Mouse (Mus musculus) MEL (cell line): ENCODE results near the gene Ehbp1l1.

ENCODE experiments used
- CTCF ChIP-seq, 3 experiments: IDR thresholded peaks in 2 of 3; conservative IDR thresholded peaks in 1 of 3; 2 replicates each; pipeline ENCODE4 v1.5.1; 2011 to 2012; ENCODE audit warnings: low read length in 3 of 3, low read depth in 2 of 3, mild to moderate bottlenecking in 2 of 3, improper control_type of control experiment in 1 of 3, inconsistent platforms in 1 of 3, mixed read lengths in 1 of 3, moderate library complexity in 1 of 3; ENCODE audit not compliant: control insufficient read depth in 1 of 3, insufficient read depth in 1 of 3, poor library complexity in 1 of 3, severe bottlenecking in 1 of 3
- EP300 ChIP-seq, 2 experiments: IDR thresholded peaks; 2 replicates each; pipeline ENCODE4 v1.6.1; 2011; ENCODE audit warnings: improper control_type of control experiment in 2 of 2, low read length in 2 of 2, low read depth in 1 of 2, mild to moderate bottlenecking in 1 of 2
- GATA1 ChIP-seq: IDR thresholded peaks from 2 replicates; pipeline ENCODE4 v1.6.1; 2011; ENCODE audit warnings: low read depth, low read length, improper control_type of control experiment
- JUND ChIP-seq: IDR thresholded peaks from 2 replicates; pipeline ENCODE4 v1.6.1; 2011; ENCODE audit warnings: low read depth, mild to moderate bottlenecking, improper control_type of control experiment, low read length
- MAZ ChIP-seq: IDR thresholded peaks from 2 replicates; pipeline ENCODE4 v1.6.1; 2012; ENCODE audit warnings: low read depth, mild to moderate bottlenecking, inconsistent platforms, low read length, improper control_type of control experiment
- MXI1 ChIP-seq: IDR thresholded peaks from 2 replicates; pipeline ENCODE4 v1.6.1; 2011; ENCODE audit warnings: mild to moderate bottlenecking, low read depth, low read length, improper control_type of control experiment
- POLR2A ChIP-seq, 2 experiments: IDR thresholded peaks; 2 replicates each; pipeline ENCODE4 v1.6.1; 2011 to 2012; ENCODE audit warnings: low read length in 2 of 2, mild to moderate bottlenecking in 2 of 2, control low read depth in 1 of 2, improper control_type of control experiment in 1 of 2, low read depth in 1 of 2, moderate library complexity in 1 of 2; ENCODE audit not compliant: control insufficient read depth in 1 of 2, insufficient read depth in 1 of 2, poor library complexity in 1 of 2
- POLR2AphosphoS5 ChIP-seq: IDR thresholded peaks from 2 replicates; pipeline ENCODE4 v1.6.1; 2012; ENCODE audit warnings: low read depth, borderline replicate concordance, mild to moderate bottlenecking, inconsistent platforms, low read length, moderate library complexity, mixed read lengths
- TBP ChIP-seq: IDR thresholded peaks from 2 replicates; pipeline ENCODE4 v1.8.0; 2011; ENCODE audit warnings: low read depth, low read length, improper control_type of control experiment
- UBTF ChIP-seq: IDR thresholded peaks from 2 replicates; pipeline ENCODE4 v1.6.1; 2012; ENCODE audit warnings: low read depth, mild to moderate bottlenecking, inconsistent platforms, low read length, improper control_type of control experiment, moderate library complexity, borderline replicate concordance; ENCODE audit not compliant: insufficient read depth
- USF1 ChIP-seq: IDR thresholded peaks from 2 replicates; pipeline ENCODE4 v1.6.1; 2014; ENCODE audit warnings: low read depth, mild to moderate bottlenecking, inconsistent platforms, low read length, improper control_type of control experiment, moderate library complexity
- ZC3H11A ChIP-seq: IDR thresholded peaks from 2 replicates; pipeline ENCODE4 v1.6.1; 2012; ENCODE audit warnings: low read depth, mild to moderate bottlenecking, inconsistent platforms, low read length, improper control_type of control experiment

- no peak for TF ChIP-seq USF1
- TF ChIP-seq CTCF (IDR thresholded peaks at IDR 0.05 in 2 of 3, conservative IDR thresholded peaks at IDR 0.05 in 1 of 3; ENCODE audit: control insufficient read depth in 1 of 3, insufficient read depth in 1 of 3, low read depth in 2 of 3, low read length in 3 of 3, poor library complexity in 1 of 3, severe bottlenecking in 1 of 3) = no peak
- TF ChIP-seq TBP = no peak
- TF ChIP-seq JUND = no peak
- no peak for TF ChIP-seq EP300 (IDR thresholded peaks at IDR 0.05; ENCODE audit: low read depth in 1 of 2, low read length in 2 of 2)
- no peak for TF ChIP-seq POLR2A (IDR thresholded peaks at IDR 0.05; ENCODE audit: control insufficient read depth in 1 of 2, insufficient read depth in 1 of 2, low read depth in 1 of 2, low read length in 2 of 2, poor library complexity in 1 of 2)
- TF ChIP-seq UBTF = no peak
- TF ChIP-seq MXI1 = no peak
- no peak for TF ChIP-seq ZC3H11A
- TF ChIP-seq POLR2AphosphoS5 = no peak
- TF ChIP-seq MAZ = no peak
- no peak for TF ChIP-seq GATA1
Measured at GRCm38 (mm10) chr19:5689088-5689428, 37.1 kb downstream of the Ehbp1l1 start.
